Mouse (Mus musculus): ENCODE measurements around the gene Twsg1. TPM values are rescaled to one million over a fixed set of nuclear protein-coding genes. Genes with fewer than 3 reads are reported as not detected.
"Not testable (repeated sequence)": the region's sequence is repeated elsewhere in the genome, so short reads cannot be mapped to it uniquely, and the experiment has no call there.

The Twsg1 gene
- total RNA-seq (2014; rRNA removed) (21.2 and 23.3 TPM in 2 replicates), polyA plus RNA-seq (2012; rRNA removed) (16.3 and 18.4 TPM in 2 replicates)

DNA sequence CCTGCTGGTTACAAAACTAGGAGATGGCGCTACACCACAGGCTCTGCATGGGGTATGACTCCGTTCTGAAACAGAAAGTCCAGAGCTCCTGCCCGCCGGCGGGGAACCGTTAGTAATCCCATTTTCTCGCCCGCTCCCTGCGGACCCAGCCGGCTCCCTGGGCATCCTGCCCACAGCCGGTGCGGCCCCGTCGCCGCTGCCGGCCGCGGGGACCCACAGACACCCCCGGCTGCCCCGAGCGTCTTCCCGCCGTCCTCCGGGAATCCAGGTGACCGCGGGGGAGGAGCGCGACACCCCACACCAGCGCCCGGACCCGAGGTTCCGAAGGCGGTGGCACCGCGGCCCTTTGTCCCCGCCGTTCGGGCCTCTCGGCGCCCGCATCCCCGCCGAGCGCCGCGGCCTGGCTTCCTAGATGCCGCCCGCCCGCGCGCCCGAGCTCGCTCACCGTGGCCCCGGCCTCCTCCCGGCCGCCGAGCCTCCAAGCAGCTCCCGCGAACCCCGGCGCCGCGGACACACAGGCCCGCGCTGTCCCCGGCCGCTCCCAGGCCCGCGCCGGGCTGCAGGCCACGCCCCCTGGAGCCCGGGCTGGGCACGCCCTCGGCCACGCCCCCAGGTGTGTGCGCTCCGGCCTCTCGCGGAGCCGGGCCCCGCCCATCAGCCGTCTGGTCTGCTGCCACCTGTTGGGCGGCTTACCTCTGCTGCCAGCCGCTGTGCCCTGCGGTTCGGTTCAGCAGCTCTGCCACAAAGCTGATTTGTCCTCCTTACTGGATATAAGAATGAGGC is at the start of gene Twsg1:
Gene Twsg1, minus strand, starts transcription at position 605 of the 783 bp plus-strand sequence.
- WGBS = under 1% methylated on average over 86 of the region's 87 CpGs
- Histone ChIP-seq H3K79me2 (ENCODE audit: control insufficient read depth, insufficient read depth, low read length) (peaks cover 6% of the 10 kb centered on the region; the same call in 1 of the 2 replicates), H3K36me3 (ENCODE audit: control insufficient read depth, insufficient read depth, low read length) (peaks cover 3% of the 10 kb centered on the region; the same call in 1 of the 2 replicates), H3K4me3 (ENCODE audit: insufficient read depth, low read depth, low read length) (peak within 1 kb of the TSS; percentile 80), H3K4me1 (ENCODE audit: control insufficient read depth, insufficient read depth, low read length) (peaks cover 3% of the 10 kb centered on the region; the same call in 1 of the 2 replicates), H3K27ac (replicated peaks; ENCODE audit: insufficient read depth, low read depth, low read length) (peak within 1 kb of the TSS; percentile 73), H3K9ac (ENCODE audit: low read depth, low read length) (peak within 1 kb of the TSS; percentile 94), H3K27me3 (ENCODE audit: control insufficient read depth, insufficient read depth, low read length) (no peaks in the 10 kb centered on the region)
- peak; percentile 85 for TF ChIP-seq CTCF (IDR thresholded peaks at IDR 0.05; ENCODE audit: low read depth, low read length)
- TF ChIP-seq POLR2A (IDR thresholded peaks at IDR 0.05; ENCODE audit: extremely low read depth, insufficient read depth, low read length) = peak; percentile 45; the same call in 1 of the 2 replicates
- DNase-seq (ENCODE audit: extremely low read depth, low read depth, low spot score) = peak; percentile 70

DNA sequence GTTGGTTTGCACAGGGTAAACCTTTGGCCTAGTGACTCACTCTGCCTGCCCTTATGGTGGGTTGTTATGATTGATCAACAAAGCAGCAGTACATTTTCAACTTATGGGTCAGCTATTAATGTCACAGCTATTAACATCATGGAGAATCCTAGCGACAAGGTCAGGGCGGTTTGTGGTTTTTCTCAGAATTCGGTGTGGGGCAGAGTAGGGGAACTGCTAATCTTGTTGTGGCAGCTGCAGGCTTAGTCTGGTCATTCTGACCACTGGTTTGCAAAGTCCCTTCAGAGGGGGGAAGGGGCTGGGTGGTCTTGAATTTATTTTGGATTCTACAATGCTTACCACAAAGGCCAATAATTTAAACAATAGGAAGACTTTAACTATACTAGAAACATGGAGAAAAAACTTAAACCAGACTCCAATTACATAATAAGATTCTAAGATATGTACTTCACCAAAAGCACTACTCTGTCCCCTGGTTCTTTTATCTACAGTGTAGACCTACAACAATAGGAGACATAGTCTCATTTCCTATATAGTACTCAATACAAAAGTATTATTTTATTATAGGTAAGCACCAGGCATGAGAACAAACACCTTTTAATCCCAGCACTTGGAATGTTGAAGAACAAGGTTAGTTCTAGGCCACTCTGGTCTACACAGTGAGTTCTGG is 37.3 kb upstream of the Twsg1 start:
- Histone ChIP-seq H3K27me3 (ENCODE audit: control insufficient read depth, insufficient read depth, low read length) (no peaks in the 10 kb centered on the region), H3K79me2 (ENCODE audit: control insufficient read depth, insufficient read depth, low read length) (no peaks in the 10 kb centered on the region), H3K4me1 (ENCODE audit: control insufficient read depth, insufficient read depth, low read length) (no peaks in the 10 kb centered on the region), H3K9ac (ENCODE audit: low read depth, low read length) (no peak overlapping the region), H3K36me3 (ENCODE audit: control insufficient read depth, insufficient read depth, low read length) (peaks cover 3% of the 10 kb centered on the region; the same call in 1 of the 2 replicates), H3K4me3 (ENCODE audit: insufficient read depth, low read depth, low read length) (no peak overlapping the region), H3K27ac (replicated peaks; ENCODE audit: insufficient read depth, low read depth, low read length) (no peak overlapping the region)
- 88% methylated on average over 3 of the region's 3 CpGs for WGBS
- no peak for DNase-seq (ENCODE audit: extremely low read depth, low read depth, low spot score)
- no peak for TF ChIP-seq POLR2A (IDR thresholded peaks at IDR 0.05; ENCODE audit: extremely low read depth, insufficient read depth, low read length)
- no peak for TF ChIP-seq CTCF (IDR thresholded peaks at IDR 0.05; ENCODE audit: low read depth, low read length)

DNA sequence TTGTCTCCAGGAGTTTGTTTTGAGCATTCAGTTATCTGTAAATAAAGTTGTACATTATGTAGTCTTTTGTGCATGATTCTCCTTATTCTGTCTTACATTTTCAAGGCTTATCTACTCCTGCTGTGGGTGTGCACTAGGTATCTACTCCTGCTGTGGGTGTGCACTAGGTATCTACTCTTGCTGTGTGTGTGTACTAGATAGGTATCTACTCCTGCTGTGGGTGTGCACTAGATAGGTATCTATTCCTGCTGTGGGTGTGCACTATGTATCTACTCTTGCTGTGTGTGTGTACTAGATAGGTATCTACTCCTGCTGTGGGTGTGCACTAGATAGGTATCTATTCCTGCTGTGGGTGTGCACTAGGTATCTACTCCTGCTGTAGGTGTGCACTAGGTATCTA is 25.7 kb upstream of the Twsg1 start:
- H3K79me2 ChIP-seq (ENCODE audit: control insufficient read depth, insufficient read depth, low read length); H3K4me3 ChIP-seq (ENCODE audit: insufficient read depth, low read depth, low read length); H3K27me3 ChIP-seq (ENCODE audit: control insufficient read depth, insufficient read depth, low read length); H3K4me1 ChIP-seq (ENCODE audit: control insufficient read depth, insufficient read depth, low read length); H3K27ac ChIP-seq (replicated peaks; ENCODE audit: insufficient read depth, low read depth, low read length); H3K9ac ChIP-seq (ENCODE audit: low read depth, low read length); DNase-seq (ENCODE audit: extremely low read depth, low read depth, low spot score): not testable (repeated sequence)
- H3K36me3 ChIP-seq (ENCODE audit: control insufficient read depth, insufficient read depth, low read length) = peaks cover 11% of the 10 kb centered on the region

DNA sequence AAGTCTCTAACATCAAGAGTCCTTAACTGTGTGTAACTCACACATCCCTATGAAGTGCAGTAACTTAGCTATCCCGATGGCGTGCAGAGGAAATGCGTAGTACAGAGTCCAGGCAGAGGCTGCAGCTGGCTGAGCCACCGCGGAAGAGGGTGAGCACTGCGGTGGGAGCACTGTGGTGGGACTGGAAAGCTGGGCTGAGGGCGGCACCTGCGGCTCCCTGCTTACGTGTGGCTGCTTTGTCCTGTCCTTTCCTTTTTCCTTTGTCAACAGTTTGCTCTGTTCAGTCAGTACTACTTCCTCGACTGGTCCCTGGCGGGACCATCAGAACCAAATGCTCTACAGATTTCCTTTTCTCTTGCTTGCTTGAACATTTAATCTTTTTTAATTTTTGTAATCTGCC is 16.7 kb upstream of the Twsg1 start:
- Histone ChIP-seq H3K79me2 (ENCODE audit: control insufficient read depth, insufficient read depth, low read length) (no peaks in the 10 kb centered on the region), H3K27me3 (ENCODE audit: control insufficient read depth, insufficient read depth, low read length) (no peaks in the 10 kb centered on the region), H3K27ac (replicated peaks; ENCODE audit: insufficient read depth, low read depth, low read length) (no peak overlapping the region), H3K9ac (ENCODE audit: low read depth, low read length) (no peak overlapping the region), H3K4me1 (ENCODE audit: control insufficient read depth, insufficient read depth, low read length) (no peaks in the 10 kb centered on the region), H3K36me3 (ENCODE audit: control insufficient read depth, insufficient read depth, low read length) (0 out of 2 replicates have a peak, but pooled peaks cover 1% of the 10 kb centered on the region), H3K4me3 (ENCODE audit: insufficient read depth, low read depth, low read length) (no peak overlapping the region)
- TF ChIP-seq CTCF (IDR thresholded peaks at IDR 0.05; ENCODE audit: low read depth, low read length) = no peak
- TF ChIP-seq POLR2A (IDR thresholded peaks at IDR 0.05; ENCODE audit: extremely low read depth, insufficient read depth, low read length) = no peak
- WGBS = 76% methylated on average over 11 of the region's 11 CpGs
- DNase-seq (ENCODE audit: extremely low read depth, low read depth, low spot score) = no peak

DNA sequence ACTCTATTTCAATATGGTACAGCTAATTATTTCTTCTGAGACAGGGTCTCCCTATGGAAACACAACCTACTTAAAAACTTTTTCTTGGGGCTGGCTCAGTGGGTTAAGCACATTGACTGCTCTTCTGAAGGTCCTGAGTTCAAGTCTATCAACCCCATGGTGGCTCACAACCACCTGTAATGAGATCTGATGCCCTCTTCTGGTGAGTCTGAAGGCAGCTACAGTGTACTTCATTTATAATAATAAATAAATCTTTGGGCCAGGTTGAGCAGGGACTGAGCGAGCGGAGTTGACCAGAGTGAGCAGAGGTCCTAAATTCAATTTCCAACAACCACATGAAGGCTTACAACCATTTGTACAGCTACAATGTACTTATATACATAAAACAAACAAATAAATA is 11.2 kb upstream of the Twsg1 start:
- H3K27ac ChIP-seq (replicated peaks; ENCODE audit: insufficient read depth, low read depth, low read length) = no peak overlapping the region
- no peaks in the 10 kb centered on the region for H3K27me3 ChIP-seq (ENCODE audit: control insufficient read depth, insufficient read depth, low read length)
- H3K36me3 ChIP-seq (ENCODE audit: control insufficient read depth, insufficient read depth, low read length) = no peaks in the 10 kb centered on the region
- 97% methylated on average over 2 of the region's 2 CpGs for WGBS
- H3K4me3 ChIP-seq (ENCODE audit: insufficient read depth, low read depth, low read length) = no peak overlapping the region
- no peaks in the 10 kb centered on the region for H3K4me1 ChIP-seq (ENCODE audit: control insufficient read depth, insufficient read depth, low read length)
- H3K9ac ChIP-seq (ENCODE audit: low read depth, low read length) = no peak overlapping the region
- DNase-seq (ENCODE audit: extremely low read depth, low read depth, low spot score) = no peak
- no peaks in the 10 kb centered on the region for H3K79me2 ChIP-seq (ENCODE audit: control insufficient read depth, insufficient read depth, low read length)
- TF ChIP-seq CTCF (IDR thresholded peaks at IDR 0.05; ENCODE audit: low read depth, low read length) (no peak), POLR2A (IDR thresholded peaks at IDR 0.05; ENCODE audit: extremely low read depth, insufficient read depth, low read length) (no peak)

Data from liver, adult 2 months (tissue).